Mouse (Mus musculus): ENCODE results near the gene Sema3c.

Gene Sema3c

GRCm38 (mm10) chr5:17648865-17649542, 74.9 kb downstream of the Sema3c start:
- no peak for DNase-seq

- no peak for DNase-seq
Measured at GRCm38 (mm10) chr5:17661223-17661622, 87.1 kb downstream of the Sema3c start.

GRCm38 (mm10) chr5:17671356-17671755, 97.3 kb downstream of the Sema3c start:
- DNase-seq, result no peak

DNA sequence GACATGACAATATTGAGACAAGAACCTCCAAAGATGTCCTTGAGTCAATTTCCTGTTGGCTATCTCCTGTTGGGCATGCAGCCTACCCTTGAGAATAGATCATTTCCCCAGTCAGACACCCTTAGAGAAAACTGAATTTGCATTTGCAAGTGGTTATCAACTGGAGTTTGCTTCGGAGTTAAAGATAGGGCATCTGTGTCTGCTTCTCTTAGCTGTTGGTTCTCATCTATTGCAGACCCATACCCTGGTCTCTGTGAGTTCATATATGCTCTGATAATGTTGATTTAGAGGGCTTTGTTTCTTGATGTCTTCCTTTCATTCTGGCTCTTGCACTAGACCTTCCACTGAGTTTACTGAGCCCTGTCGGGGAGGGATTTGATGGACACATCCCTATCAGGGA, 106.8 kb downstream of the Sema3c start:
- no peak for DNase-seq

DNA sequence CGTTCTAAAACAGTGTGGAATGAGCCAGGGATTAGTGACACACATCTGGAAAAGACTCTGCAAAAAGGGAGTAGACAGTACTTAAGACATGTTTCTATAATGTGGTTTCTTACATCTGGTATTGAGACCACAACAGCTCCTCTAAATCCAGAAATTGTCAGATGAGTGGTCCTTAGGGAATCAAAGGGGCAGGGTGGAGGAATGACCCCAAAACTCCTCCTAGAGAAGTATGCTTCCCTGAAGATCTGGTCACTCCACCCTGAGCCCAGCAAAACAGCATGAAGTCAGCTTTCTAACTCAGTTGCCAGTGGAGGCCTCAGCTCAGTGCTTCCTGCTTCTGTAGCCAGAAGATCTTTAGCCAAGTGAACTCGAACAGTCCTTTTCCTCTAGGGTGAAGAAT, 115.0 kb downstream of the Sema3c start:
- DNase-seq, result no peak

DNA sequence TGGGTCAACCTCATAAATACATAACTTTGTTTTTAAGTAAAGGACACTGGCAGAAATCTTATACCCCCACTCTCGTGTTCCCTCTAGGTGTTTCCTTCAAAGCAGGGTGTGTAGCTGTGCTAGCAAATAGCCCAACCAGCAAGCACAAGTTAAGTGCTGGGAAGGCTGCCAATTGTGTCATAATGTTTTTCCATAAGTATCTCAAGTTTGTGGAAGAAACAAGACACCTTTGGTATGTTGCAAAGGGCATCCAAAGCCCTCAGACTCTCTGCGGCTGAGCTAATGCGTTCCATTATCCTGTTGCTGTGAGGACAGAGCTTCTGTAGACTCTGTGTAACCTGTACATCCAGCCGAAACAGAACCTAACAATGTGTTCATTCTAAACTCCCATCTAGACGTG, 115.5 kb downstream of the Sema3c start:
- DNase-seq, result peak; percentile 3

DNA sequence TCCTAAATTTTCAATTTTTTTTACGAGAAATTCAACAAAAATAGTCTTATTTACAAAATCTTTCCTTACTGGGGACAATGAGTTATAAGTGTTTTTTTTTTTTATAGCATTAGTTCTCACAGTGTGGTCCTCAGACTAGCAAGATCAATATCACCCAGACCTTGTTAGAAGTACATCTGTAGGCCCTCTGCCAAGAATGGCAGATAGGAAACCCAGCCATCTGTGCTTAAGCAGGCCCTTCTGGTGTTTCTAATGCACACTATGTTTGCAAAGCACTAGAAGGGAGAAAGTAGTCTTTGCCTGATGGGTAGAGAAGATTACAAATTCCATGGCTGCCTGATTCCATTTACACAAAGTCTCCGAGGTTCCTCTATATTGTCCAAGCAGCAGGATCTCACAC, 121.3 kb downstream of the Sema3c start:
- DNase-seq, result no peak

DNA sequence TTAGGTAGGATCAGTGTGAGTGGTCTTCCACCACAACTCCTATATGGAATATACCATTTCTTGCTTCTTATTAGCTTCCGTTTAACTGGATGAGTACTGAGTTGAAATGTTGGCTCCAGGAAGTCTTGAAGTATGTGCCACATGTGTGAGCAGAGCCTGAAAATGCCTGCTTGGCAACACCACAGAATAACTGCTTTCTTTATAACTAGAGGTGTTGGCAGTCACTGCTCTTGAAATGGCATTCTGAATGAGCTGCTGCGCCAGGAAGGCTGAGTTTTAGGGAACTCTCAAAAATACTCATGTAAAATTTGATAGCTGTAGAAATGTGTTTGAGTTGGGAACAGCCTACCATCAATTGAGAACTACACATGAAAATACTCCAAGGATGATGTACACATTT, 124.8 kb downstream of the Sema3c start:
- DNase-seq, result no peak

GRCm38 (mm10) chr5:17704160-17704559, 130.1 kb downstream of the Sema3c start:
- no peak for DNase-seq

DNA sequence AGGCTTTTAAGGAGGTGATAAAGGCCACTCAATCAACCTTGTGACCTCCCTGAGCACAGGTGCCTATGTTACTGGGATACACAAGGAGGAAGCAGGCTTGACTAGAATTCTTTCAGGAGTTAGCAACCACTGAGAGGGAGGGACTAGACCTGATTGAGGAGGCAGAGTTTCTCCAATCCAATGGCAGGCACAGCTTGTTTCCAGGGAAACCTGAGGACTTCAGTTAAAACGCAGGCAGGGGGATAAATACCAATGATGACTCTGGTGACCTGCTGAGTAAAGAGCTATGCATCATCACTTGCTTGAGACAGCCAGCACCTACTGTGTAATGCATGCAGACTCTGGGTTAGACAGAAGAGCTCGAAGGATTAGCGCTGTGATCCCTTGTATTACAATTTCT, 133.0 kb downstream of the Sema3c start:
- no peak for DNase-seq

- no peak for DNase-seq
Measured at GRCm38 (mm10) chr5:17712374-17712773, 138.3 kb downstream of the Sema3c start.

GRCm38 (mm10) chr5:17715206-17715605, 141.1 kb downstream of the Sema3c start:
- no peak for DNase-seq

DNA sequence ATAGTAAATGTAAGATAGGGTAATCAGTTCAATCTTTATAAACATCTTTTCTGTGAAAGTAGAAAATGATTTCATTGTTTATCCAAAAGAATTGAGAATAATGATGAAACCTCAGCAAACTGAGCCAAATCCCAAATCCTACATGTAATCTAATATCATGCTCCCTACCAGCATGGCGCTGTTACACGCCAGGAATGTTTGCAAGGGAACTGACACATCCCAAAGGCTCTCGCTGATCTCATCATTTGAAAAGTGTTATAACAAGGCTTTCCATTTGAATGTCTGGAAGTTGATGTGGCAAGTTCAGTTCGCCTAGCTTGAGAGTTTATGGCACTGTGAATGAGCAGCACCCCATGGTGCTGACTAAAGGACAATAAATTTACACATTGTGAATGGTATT, 145.9 kb downstream of the Sema3c start:
- no peak for DNase-seq

- no peak for DNase-seq
Measured at GRCm38 (mm10) chr5:17724031-17724430, 149.9 kb downstream of the Sema3c start.

DNA sequence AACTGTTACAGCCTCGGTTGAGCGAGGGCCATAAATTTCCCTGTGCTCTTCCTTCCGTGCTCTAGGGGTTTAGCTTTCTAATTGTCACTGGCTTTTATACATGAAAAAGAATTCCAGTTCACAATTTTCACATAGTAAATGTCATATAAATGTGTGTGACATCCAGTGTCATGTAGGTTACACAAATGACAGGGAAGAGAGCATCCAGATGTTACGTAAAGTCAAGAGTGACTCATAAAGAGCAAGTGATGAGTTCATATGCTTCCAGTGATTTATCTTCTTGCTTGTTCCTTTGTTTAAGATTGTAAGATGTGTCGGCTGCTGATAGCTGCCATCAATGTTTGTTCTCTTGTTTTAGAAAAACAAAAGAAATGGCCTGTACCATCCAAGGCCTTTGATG, 154.0 kb downstream of the Sema3c start:
- DNase-seq, result no peak

DNA sequence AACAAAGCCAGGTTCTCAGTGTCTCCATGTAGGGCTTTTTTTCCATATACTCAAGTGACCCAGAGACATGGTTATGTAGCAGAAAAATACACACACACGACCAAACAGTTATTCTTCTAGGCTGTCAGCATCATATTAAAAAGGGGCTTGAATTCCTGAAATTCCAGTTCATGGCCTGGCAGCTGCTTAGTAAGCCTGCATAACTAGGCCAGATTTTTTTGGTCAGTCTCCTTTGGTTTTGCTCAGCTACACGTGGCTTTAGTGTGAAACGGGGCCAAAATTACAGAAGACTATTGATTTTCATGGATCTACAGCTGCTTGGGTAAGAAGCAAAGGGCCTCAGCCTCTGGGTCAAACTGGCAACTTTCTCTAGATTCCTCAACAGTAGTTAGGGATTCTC, 165.7 kb downstream of the Sema3c start:
- no peak for DNase-seq

- DNase-seq, result no peak
Measured at GRCm38 (mm10) chr5:17746520-17746919, 172.4 kb downstream of the Sema3c start.

DNA sequence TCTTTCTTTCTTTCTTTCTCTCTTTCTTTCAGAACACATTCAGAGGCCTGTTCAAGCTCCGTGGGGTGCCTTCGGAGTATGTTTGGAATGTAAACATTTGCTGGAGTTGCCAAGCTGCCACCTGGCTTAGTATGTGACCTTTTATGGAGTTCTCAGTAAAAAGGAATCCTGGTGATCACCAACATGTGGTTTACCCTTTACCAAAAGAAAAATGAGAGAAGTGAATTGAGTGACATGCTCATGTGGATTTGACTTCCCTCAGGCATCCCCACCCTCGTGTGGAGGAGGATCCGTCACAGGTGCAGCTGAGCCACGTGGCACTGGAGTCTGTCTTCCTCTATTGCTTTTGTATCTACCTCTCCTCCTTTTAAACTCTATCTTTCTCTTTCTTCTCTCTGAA, 173.1 kb downstream of the Sema3c start:
- no peak for DNase-seq

- DNase-seq, result no peak
Measured at GRCm38 (mm10) chr5:17748293-17748692, 174.2 kb downstream of the Sema3c start.

- no peak for DNase-seq
Measured at GRCm38 (mm10) chr5:17753471-17754005, 179.5 kb downstream of the Sema3c start.

DNA sequence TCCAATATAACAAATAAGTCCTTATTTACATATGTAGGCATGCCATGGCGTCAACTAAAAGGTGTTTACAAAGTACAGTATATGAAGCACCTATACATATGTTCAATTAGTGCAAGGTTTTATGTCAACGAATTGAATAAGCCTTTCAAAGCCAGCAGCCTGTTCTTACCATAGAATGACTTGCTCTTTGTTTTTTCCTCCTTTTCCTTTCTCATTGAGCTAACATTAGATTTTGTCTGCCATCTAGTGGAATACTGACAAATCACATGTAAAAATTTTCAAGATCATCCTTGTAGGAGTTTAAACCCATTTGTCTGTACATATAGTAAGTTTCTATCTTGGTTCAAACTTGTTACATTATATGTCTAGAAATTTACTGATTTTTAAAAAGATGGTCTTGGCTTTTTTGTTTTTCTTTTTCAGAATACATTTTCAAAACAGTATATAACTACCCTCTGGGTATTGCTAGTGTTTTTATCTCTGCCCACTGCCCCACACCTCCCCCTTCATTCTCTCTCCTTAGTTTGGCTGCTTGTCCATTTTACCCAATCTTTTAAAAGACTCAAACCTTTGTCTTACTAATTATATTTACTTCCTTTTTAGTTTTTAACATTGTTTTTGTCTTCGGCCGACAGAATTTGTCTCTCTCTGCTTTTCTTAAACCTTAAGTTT, 192.1 kb downstream of the Sema3c start:
- no peak for DNase-seq

GRCm38 (mm10) chr5:17770328-17770727, 196.2 kb downstream of the Sema3c start:
- DNase-seq, result no peak

DNA sequence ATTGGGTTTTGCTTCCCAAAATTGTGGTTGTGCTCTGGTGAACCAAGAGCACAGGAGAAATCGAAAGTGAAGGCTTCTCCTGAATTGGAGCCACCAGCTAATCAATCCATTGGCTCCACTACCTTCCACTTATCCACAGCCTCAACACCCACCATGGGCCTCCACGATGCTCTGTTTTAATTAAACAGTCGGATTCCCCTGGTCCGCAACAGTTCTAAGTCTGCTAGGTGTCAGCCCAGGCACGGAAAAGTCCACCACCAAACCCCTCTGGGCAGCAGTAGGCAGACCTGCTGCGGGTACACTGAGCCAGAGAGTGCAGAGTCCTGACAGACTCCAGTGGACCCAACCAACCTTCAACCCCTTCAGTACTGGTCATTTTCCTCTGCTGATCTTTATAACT, 202.5 kb downstream of the Sema3c start:
- DNase-seq, result peak; percentile 77

Data from liver (tissue).